Mouse (Mus musculus): Measurements from ENCODE around the gene Mccc1. TPM values are rescaled to one million over a fixed set of nuclear protein-coding genes. Genes with fewer than 3 reads are reported as not detected.
A peak's percentile ranks its signal among the peaks of the same experiment; 100 is the strongest.

Mccc1 gene
- total RNA-seq (2014; rRNA removed): 7.2 and 18.0 TPM in 2 replicates
- 16.1 and 19.1 TPM in 2 replicates for polyA plus RNA-seq (2015; fragmentation: Nextera tagmentation; extraction: Ambion mirVana)

- Histone ChIP-seq H3K4me2 (ENCODE audit: low read depth, low read length, poor library complexity, severe bottlenecking) (peak within 1 kb of the TSS; percentile 79), H3K36me3 (ENCODE audit: insufficient read depth, low read length) (no peaks in the 10 kb centered on the region; the same call in 1 of the 2 replicates), H3K27ac (ENCODE audit: low read depth, low read length) (peak within 1 kb of the TSS; percentile 92), H3K4me1 (ENCODE audit: insufficient read depth, low read length) (no peaks in the 10 kb centered on the region), H3K9me3 (ENCODE audit: low read length) (no peaks in the 10 kb centered on the region), H3K9ac (replicated peaks; ENCODE audit: low read length, poor library complexity, severe bottlenecking) (peak within 1 kb of the TSS; percentile 84), H3K27me3 (ENCODE audit: insufficient read depth, low read length) (no peaks in the 10 kb centered on the region), H3K4me3 (ENCODE audit: low read depth, low read length) (peak within 1 kb of the TSS; percentile 81)
- DNase-seq (ENCODE audit: low spot score) (peak; percentile 98), ATAC-seq (ENCODE audit: low FRiP score) (peak; percentile 100)
- 3% methylated on average over 39 of the region's 39 CpGs for WGBS
- TF ChIP-seq CTCF (IDR thresholded peaks at IDR 0.05): no peak
Measured at GRCm38 (mm10) chr3:36000275-36001239, at the start of gene Mccc1. Mccc1 (minus strand) TSS chr3:36000678.

GRCm38 (mm10) chr3:36049106-36049505 is 48.6 kb upstream of the Mccc1 start:
- H3K4me2 ChIP-seq (ENCODE audit: low read depth, low read length, poor library complexity, severe bottlenecking): no peak overlapping the region
- no peaks in the 10 kb centered on the region for H3K4me1 ChIP-seq (ENCODE audit: insufficient read depth, low read length)
- ATAC-seq (ENCODE audit: low FRiP score): no peak
- no peak overlapping the region for H3K9ac ChIP-seq (replicated peaks; ENCODE audit: low read length, poor library complexity, severe bottlenecking)
- DNase-seq (ENCODE audit: low spot score): no peak
- no peaks in the 10 kb centered on the region for H3K9me3 ChIP-seq (ENCODE audit: low read length)
- no peak for TF ChIP-seq CTCF (IDR thresholded peaks at IDR 0.05)
- H3K4me3 ChIP-seq (ENCODE audit: low read depth, low read length): no peak overlapping the region
- no peak overlapping the region for H3K27ac ChIP-seq (ENCODE audit: low read depth, low read length)
- no peaks in the 10 kb centered on the region for H3K27me3 ChIP-seq (ENCODE audit: insufficient read depth, low read length)
- WGBS: 61% methylated on average over 1 of the region's 1 CpGs
- H3K36me3 ChIP-seq (ENCODE audit: insufficient read depth, low read length): no peaks in the 10 kb centered on the region

DNA sequence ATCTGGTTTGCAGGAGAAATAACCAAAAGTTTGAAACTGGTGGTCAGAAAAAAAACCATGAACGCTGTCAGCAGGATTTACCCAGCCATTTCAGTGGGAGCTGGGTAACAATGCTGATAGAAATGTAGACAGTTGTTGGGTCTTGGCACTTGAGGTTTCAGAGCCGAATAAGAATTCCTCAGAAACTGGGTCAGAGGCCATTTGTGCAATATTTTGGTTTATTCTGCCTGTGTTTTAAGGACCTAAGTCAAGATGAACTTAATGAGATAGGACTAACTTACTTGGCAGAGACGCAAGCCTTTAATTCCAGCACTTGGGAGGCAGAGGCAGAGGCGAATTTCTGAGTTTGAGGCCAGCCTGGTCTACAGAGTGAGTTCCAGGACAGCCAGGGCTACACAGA is 44.6 kb upstream of the Mccc1 start:
- H3K36me3 ChIP-seq (ENCODE audit: insufficient read depth, low read length): no peaks in the 10 kb centered on the region
- WGBS: 84% methylated on average over 4 of the region's 4 CpGs
- H3K27me3 ChIP-seq (ENCODE audit: insufficient read depth, low read length): no peaks in the 10 kb centered on the region
- no peak for ATAC-seq (ENCODE audit: low FRiP score)
- H3K4me3 ChIP-seq (ENCODE audit: low read depth, low read length): no peak overlapping the region
- no peak overlapping the region for H3K4me2 ChIP-seq (ENCODE audit: low read depth, low read length, poor library complexity, severe bottlenecking)
- DNase-seq (ENCODE audit: low spot score): no peak
- H3K27ac ChIP-seq (ENCODE audit: low read depth, low read length): no peak overlapping the region
- H3K4me1 ChIP-seq (ENCODE audit: insufficient read depth, low read length): no peaks in the 10 kb centered on the region
- no peaks in the 10 kb centered on the region for H3K9me3 ChIP-seq (ENCODE audit: low read length)
- no peak for TF ChIP-seq CTCF (IDR thresholded peaks at IDR 0.05)
- H3K9ac ChIP-seq (replicated peaks; ENCODE audit: low read length, poor library complexity, severe bottlenecking): no peak overlapping the region

DNA sequence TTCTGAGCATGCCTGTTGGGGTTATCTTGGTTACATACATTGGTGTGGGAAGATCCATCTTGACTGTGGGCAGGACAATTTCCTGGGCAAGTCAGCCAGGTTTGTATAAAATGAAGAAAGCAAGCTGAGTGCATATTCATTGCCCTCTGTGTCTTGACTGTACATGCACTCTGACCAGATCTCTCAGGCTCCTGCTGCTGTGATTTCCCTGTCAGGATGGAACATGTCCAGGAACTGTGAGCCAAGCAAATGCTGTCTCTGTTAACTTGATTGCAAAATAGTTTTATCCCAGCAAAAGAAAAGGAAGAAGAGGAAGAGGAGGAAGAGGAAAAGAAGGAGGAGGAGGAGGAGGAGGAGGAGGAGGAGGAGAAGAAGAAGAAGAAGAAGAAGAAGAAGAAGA is 44.0 kb upstream of the Mccc1 start:
- no peak overlapping the region for H3K27ac ChIP-seq (ENCODE audit: low read depth, low read length)
- no peak overlapping the region for H3K4me2 ChIP-seq (ENCODE audit: low read depth, low read length, poor library complexity, severe bottlenecking)
- H3K36me3 ChIP-seq (ENCODE audit: insufficient read depth, low read length): no peaks in the 10 kb centered on the region
- ATAC-seq (ENCODE audit: low FRiP score): no peak
- H3K9ac ChIP-seq (replicated peaks; ENCODE audit: low read length, poor library complexity, severe bottlenecking): no peak overlapping the region
- no peaks in the 10 kb centered on the region for H3K9me3 ChIP-seq (ENCODE audit: low read length)
- no peak for TF ChIP-seq CTCF (IDR thresholded peaks at IDR 0.05)
- no peaks in the 10 kb centered on the region for H3K4me1 ChIP-seq (ENCODE audit: insufficient read depth, low read length)
- DNase-seq (ENCODE audit: low spot score): no peak
- no peak overlapping the region for H3K4me3 ChIP-seq (ENCODE audit: low read depth, low read length)
- H3K27me3 ChIP-seq (ENCODE audit: insufficient read depth, low read length): no peaks in the 10 kb centered on the region

GRCm38 (mm10) chr3:36031740-36032510 is 31.4 kb upstream of the Mccc1 start:
- WGBS: 70% methylated on average over 6 of the region's 6 CpGs
- Histone ChIP-seq H3K36me3 (ENCODE audit: insufficient read depth, low read length) (no peaks in the 10 kb centered on the region), H3K4me1 (ENCODE audit: insufficient read depth, low read length) (no peaks in the 10 kb centered on the region), H3K4me2 (ENCODE audit: low read depth, low read length, poor library complexity, severe bottlenecking) (no peak overlapping the region), H3K27ac (ENCODE audit: low read depth, low read length) (no peak overlapping the region), H3K9me3 (ENCODE audit: low read length) (no peaks in the 10 kb centered on the region), H3K27me3 (ENCODE audit: insufficient read depth, low read length) (no peaks in the 10 kb centered on the region), H3K9ac (replicated peaks; ENCODE audit: low read length, poor library complexity, severe bottlenecking) (no peak overlapping the region), H3K4me3 (ENCODE audit: low read depth, low read length) (no peak overlapping the region)
- no peak for TF ChIP-seq CTCF (IDR thresholded peaks at IDR 0.05)
- peak; percentile 61 for DNase-seq (ENCODE audit: low spot score)
- no peak; the same call in 1 of the 2 replicates for ATAC-seq (ENCODE audit: low FRiP score)
